34 mouse cellular contexts compared by ENCODE assay signal in genomic region chr8:57528036-57528435, GRCm38 (mm10).
"Had no signal": no experiment of that assay in that cellular context is flagged by ENCODE, and none has a peak within 500 bp of the region (broad histone marks: within the 10 kb centered on the region; RNA-seq: fewer than 3 reads in every experiment).

No protein-coding gene starts in this region.

- H3K9ac ChIP-seq: heart, embryonic 12.5 days; heart, embryonic 13.5 days; heart, embryonic 15.5 days; hindbrain, embryonic 12.5 days; hindbrain, embryonic 13.5 days; hindbrain, embryonic 14.5 days; hindbrain, embryonic 15.5 days; intestine, embryonic 15.5 days; kidney, embryonic 15.5 days had no signal

- H3K4me3 ChIP-seq: heart, adult 2 months; heart, embryonic 12.5 days; heart, embryonic 13.5 days; heart, embryonic 15.5 days; hindbrain, embryonic 10.5 days; hindbrain, embryonic 12.5 days; hindbrain, embryonic 13.5 days; hindbrain, embryonic 15.5 days; intestine, embryonic 15.5 days; kidney, embryonic 15.5 days; layer of hippocampus, adult 2 months had no signal

- H3K36me3 ChIP-seq: heart, embryonic 15.5 days; hindbrain, embryonic 13.5 days; hindbrain, embryonic 15.5 days; intestine, embryonic 15.5 days had no signal

- DNase-seq: heart, adult 2 months; heart, postnatal 14 days; heart, postnatal 36 days; heart, postnatal 4 days; kidney, adult 11 months; kidney, adult 18-20 months; kidney, adult 2 months; kidney, adult 8-10 months; kidney, adult 9 months; kidney, postnatal 10 days; kidney, postnatal 14 days; kidney, postnatal 25 days; kidney, postnatal 36 days; kidney, postnatal 4 days; layer of hippocampus, adult 9-11 months; layer of hippocampus, postnatal 36 days had no signal

- ATAC-seq: hindbrain, embryonic 16.5 days; hindbrain, postnatal 0 days; inflammation-experienced regulatory T-cells, adult 6 months; intestine, embryonic 15.5 days; intestine, embryonic 16.5 days; intestine, postnatal 0 days had no signal

- H3K4me1 ChIP-seq: hindbrain, embryonic 10.5 days; hindbrain, embryonic 12.5 days; hindbrain, embryonic 13.5 days; hindbrain, embryonic 15.5 days; intestine, embryonic 15.5 days had no signal

- H3K4me2 ChIP-seq: heart, embryonic 11.5 days; heart, embryonic 12.5 days; heart, embryonic 13.5 days; heart, embryonic 15.5 days; hindbrain, embryonic 12.5 days; hindbrain, embryonic 13.5 days; hindbrain, embryonic 14.5 days; hindbrain, embryonic 15.5 days; intestine, embryonic 15.5 days; kidney, embryonic 15.5 days had no signal

- H3K9me3 ChIP-seq: heart, embryonic 12.5 days; heart, embryonic 13.5 days; heart, embryonic 15.5 days; hindbrain, embryonic 10.5 days; hindbrain, embryonic 12.5 days; hindbrain, embryonic 13.5 days; hindbrain, embryonic 15.5 days; intestine, embryonic 15.5 days; kidney, embryonic 15.5 days had no signal

- H3K27ac ChIP-seq: heart, adult 2 months; heart, embryonic 13.5 days; heart, embryonic 15.5 days; hindbrain, embryonic 10.5 days; hindbrain, embryonic 12.5 days; hindbrain, embryonic 13.5 days; hindbrain, embryonic 14.5 days; hindbrain, embryonic 15.5 days; hindbrain, postnatal 0 days; intestine, embryonic 15.5 days; kidney, embryonic 15.5 days; kidney, postnatal 0 days; layer of hippocampus, adult 2 months had no signal

- H3K27me3 ChIP-seq: heart, embryonic 12.5 days; heart, embryonic 13.5 days; heart, embryonic 15.5 days; hindbrain, embryonic 12.5 days; hindbrain, embryonic 13.5 days; hindbrain, embryonic 15.5 days; intestine, embryonic 15.5 days; kidney, embryonic 15.5 days had no signal
